Mouse (Mus musculus) fibroblast of lung, adult 2 months (primary cell): ENCODE results near the gene Kctd12.

ENCODE experiments used
- DNase-seq: peaks from one replicate; pipeline ENCODE4 v3.0.0-alpha.2; 2011; ENCODE audit warnings: low read depth

Gene Kctd12

DNA sequence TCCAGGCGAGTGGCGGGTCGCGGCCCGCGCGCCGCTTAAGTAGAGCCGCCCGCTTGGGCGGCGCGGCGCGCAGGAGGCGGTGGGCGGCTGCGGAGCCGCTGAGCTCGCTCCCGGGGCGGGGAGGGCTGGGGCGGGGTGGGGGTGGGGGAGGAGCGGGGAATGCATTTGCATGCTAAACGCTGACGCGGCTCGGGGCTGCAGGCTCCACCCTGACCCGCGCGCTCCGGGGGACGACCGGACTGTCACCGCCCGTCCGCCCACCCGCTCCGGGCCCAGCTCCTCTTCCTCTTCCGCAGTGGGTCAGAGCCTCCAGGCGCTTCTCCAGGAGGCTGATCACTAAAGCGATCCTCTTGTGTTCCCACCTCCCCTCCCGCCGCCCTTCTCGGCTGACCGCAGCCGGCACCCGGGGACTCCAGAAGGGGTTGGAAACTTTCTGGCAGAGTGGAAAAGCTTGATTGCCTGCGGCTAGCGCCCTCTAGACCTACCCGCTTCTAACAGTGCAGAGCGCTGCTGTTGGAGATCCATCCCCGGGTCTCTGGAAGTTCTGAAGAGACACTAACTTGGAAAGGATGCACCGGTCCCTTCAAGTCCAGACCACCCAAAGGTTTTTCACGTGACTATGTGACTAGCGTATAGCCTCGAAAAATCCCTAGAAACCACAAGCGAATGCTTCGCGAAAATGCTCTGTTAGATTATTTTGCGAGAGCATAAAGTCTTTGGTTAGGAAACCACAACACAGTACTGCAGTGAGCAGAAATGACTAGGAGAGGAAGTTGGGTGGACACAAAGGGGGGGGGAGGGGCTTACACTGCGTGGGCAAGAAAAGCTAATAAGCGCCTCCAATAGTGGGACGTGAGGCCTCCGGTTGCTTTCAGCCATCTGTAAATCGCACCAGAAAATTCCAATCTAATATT is at the start of gene Kctd12:
Gene Kctd12 (minus strand): TSS at position 11 of the 914 bp plus-strand sequence.
- DNase-seq: peak; percentile 65

- DNase-seq: no peak
Measured at GRCm38 (mm10) chr14:103029203-103029602, 46.8 kb upstream of the Kctd12 start.

GRCm38 (mm10) chr14:103020046-103020445 is 37.6 kb upstream of the Kctd12 start:
- no peak for DNase-seq

GRCm38 (mm10) chr14:103017009-103017408 is 34.6 kb upstream of the Kctd12 start:
- no peak for DNase-seq

- DNase-seq: peak; percentile 55
Measured at GRCm38 (mm10) chr14:103012563-103013150, 30.2 kb upstream of the Kctd12 start.

DNA sequence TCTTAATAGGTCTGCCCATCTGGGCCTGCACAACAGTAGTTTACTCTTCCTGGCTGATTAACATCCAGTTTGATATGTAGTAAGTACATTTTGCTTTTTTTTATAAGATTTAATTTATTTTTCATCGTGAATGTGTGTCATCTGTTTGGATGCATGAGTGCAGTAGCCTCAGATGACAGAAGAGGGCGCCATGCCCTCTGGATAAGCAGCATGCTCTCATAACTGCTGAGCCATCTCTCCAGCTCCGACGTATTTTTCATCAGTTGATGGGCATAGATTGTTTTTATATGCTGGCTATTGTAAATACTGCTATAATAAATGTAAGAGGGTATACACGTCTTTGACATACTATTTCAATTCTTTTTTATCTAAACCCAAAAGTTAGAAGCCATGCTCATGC is 29.3 kb upstream of the Kctd12 start:
- DNase-seq: no peak

DNA sequence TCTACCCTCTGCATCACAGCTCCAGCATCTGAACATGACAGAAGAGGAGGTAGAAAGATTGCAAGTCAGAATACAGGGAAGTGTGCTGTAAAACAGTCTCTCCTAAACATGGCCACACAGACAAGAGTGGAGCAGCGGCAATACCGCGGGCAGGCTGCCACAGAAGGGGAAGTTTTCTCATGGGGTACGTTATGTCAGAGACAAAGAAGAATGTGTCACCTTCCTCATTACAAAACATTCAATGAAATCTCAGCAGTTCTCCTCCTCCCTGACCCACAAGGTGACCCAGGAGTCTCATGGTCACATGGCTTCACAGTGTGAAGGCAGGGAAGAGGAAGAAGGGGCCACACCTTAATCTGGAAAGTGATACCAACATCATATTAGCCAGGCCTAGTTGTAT is 25.3 kb upstream of the Kctd12 start:
- no peak for DNase-seq

- DNase-seq: peak; percentile 41
Measured at GRCm38 (mm10) chr14:102994662-102995561, 12.5 kb upstream of the Kctd12 start.

DNA sequence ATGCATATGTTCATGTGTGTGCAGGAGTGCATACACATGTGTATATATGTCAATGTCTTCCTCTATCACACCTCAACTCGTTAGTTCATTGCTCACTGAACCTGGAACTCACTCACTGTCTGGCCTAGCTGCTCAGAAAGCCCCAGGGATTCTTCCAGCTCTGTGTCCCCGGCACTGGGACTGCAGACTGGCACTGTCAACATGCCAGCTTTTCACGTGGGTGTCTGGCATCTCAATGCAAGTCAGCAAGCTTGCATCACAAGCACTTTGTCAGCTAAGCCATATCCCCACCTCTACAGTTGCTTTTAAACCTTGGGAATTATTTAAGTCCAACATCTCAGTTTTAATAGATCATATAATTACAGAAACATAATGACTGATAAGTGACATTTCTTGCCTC is 8.3 kb upstream of the Kctd12 start:
- DNase-seq: no peak

- DNase-seq: no peak
Measured at GRCm38 (mm10) chr14:102989866-102990265, 7.4 kb upstream of the Kctd12 start.

DNA sequence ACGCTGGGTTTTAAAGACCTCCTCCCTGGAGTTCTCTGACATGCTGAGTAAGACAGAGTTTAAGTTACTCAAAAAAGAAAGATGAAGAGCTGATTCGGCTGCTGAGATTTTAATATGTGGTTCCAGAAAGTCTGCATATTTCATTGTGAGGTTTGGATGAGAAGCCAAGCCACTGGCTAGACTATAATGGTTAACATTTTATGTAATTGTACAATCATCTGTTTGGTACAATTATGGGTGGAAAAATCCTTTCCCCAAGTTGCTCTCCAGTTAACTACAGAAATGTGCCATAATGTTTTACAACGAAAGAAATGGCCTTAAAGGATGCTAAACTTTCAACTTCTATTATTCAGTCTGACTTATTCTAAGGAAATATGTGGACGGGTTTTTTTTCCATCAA is 6.8 kb upstream of the Kctd12 start:
- DNase-seq: peak; percentile 37

DNA sequence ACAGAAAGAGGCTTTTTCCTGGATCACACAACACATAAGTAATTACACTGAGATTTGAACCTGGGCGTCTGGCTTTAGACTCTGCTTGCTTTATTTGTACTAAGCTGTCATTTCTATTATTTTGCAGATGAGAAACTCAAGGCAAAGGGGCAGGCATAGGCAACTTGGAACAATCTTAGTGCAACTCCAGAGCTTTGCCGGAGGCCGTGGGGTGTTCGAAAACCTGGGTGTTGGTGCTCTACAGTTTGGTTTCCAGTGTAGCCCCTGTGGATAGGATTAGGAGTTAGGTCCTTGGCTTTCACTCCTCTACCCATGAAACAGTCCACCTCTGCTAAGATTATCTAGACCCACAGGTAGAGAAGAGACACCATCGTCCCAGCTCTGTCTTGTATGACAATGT is 5.2 kb upstream of the Kctd12 start:
- DNase-seq: no peak

- no peak for DNase-seq
Measured at GRCm38 (mm10) chr14:102983686-102984085, 1.2 kb upstream of the Kctd12 start.

- no peak for DNase-seq
Measured at GRCm38 (mm10) chr14:102982016-102982626, 316 bp downstream of the Kctd12 start.

- peak; percentile 12 for DNase-seq
Measured at GRCm38 (mm10) chr14:102981441-102982015, 909 bp downstream of the Kctd12 start.

DNA sequence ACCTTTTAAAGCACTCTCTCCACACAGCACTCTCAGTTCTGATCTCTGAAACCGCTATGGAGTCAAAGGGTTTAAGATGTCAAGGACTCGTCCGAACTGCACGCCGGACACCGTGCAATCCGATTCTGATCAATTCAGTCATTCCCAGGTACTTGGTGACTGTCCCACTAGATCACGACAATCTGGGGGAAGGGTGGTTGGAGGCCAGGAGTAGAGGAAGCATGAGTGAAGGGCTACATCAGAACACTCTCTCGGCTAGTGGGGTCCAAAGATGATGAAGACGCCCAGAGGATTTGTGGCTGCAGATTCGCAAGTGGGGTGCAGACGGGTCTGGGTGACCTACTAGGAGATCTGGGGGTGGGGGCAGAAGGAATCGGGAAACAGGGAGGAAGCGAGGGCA is 1.5 kb downstream of the Kctd12 start:
- no peak for DNase-seq

DNA sequence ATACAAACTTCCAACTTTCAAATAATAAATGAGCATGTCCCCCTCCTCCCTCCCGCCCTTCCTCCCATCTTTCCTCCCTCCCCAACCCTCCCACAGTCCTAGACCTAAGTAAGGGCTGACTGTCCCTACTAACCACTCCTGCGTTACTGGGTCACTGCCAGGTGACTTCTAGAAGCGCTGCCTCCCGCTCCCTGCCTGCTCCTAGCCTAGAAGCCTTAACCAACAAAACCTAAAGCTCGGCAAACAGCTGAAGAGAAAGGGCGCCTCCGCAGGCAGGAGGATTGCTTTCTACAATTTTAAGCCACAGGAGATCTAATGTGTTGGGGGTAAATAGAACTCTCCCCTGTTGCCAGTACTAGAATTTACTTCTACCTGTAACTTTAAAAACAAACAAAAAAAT is 2.0 kb downstream of the Kctd12 start:
- DNase-seq: no peak

- DNase-seq: no peak
Measured at GRCm38 (mm10) chr14:102979831-102980230, 2.6 kb downstream of the Kctd12 start.

- no peak for DNase-seq
Measured at GRCm38 (mm10) chr14:102975865-102976264, 6.6 kb downstream of the Kctd12 start.

- no peak for DNase-seq
Measured at GRCm38 (mm10) chr14:102968824-102969223, 13.6 kb downstream of the Kctd12 start.

GRCm38 (mm10) chr14:102966241-102966640 is 16.2 kb downstream of the Kctd12 start:
- no peak for DNase-seq

DNA sequence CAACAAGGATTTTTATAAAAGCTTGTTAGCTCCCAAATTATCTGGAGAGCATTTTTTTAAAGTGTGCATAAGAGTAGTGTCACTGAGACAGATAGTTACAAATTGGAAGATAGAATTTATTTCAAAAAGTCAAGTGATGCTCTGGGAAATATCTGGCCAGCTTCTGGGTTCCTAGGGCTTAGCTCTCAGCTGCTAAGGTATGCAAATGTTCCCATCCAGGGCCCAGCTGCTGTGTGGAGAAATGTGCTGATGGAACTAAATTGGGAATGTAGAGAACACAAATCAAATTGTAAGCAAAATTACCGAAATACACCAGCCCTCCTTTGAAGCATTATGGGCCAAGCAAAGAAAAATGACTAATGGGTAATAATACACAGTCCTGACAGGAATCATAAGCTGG is 16.6 kb downstream of the Kctd12 start:
- no peak for DNase-seq
